Mouse (Mus musculus) forebrain, embryonic 12.5 days (tissue): ENCODE results near the gene Oas1g. TPM values are rescaled to one million over a fixed set of nuclear protein-coding genes. Genes with fewer than 3 reads are reported as not detected.

ENCODE experiments used
- ATAC-seq: fragments of 200-750 bp; cut with Nextera tagmentation; 2 replicates; pipeline ENCODE4 v1.8.0; 2017; ENCODE audit warnings: moderate TSS enrichment; ENCODE audit not compliant: low FRiP score
- H3K27ac ChIP-seq: fragments of 300-500 bp; sonication (generic); 2 replicates; pipeline ENCODE4 v1.5.1; 2016; ENCODE audit warnings: mild to moderate bottlenecking
- H3K27me3 ChIP-seq: fragments of 300-500 bp; sonication (generic); 2 replicates; pipeline ENCODE4 v1.6.1; 2016; ENCODE audit warnings: mild to moderate bottlenecking
- H3K36me3 ChIP-seq: fragments of 300-500 bp; sonication (generic); replicated peaks from 2 replicates; pipeline ENCODE4 v1.6.1; 2016; ENCODE audit warnings: mild to moderate bottlenecking
- H3K4me1 ChIP-seq: fragments of 300-500 bp; sonication (generic); 2 replicates; pipeline ENCODE4 v1.6.1; 2016
- H3K4me2 ChIP-seq: fragments of 300-500 bp; sonication (generic); 2 replicates; pipeline ENCODE4 v1.6.1; 2016; ENCODE audit warnings: mild to moderate bottlenecking, moderate library complexity
- H3K4me3 ChIP-seq: fragments of 300-500 bp; sonication (generic); replicated peaks from 2 replicates; pipeline ENCODE4 v1.5.1; 2016; ENCODE audit warnings: mild to moderate bottlenecking
- H3K9ac ChIP-seq: fragments of 300-500 bp; sonication (generic); 2 replicates; pipeline ENCODE4 v1.6.1; 2016; ENCODE audit warnings: mild to moderate bottlenecking
- H3K9me3 ChIP-seq: fragments of 300-500 bp; sonication (generic); 2 replicates; pipeline ENCODE4 v1.6.1; 2016
- WGBS: fragments of 180-500 bp; shearing (Covaris S2); methylation state at CpG from one replicate; pipeline ENCODE4 v1.1.7; 2016; 5-methylcytosine and 5-hydroxymethylcytosine counted together
- microRNA-seq: library from miRNA; unstranded; fragments of <30 nt; microRNA quantifications from one replicate; pipeline ENCODE4, GENCODE M21; 2017
- polyA plus RNA-seq: library from polyadenylated mRNA; unstranded; fragments of >200 nt; fragmentation: Nextera tagmentation; extraction: Ambion mirVana; gene quantifications from 2 replicates; pipeline ENCODE4 v1.2.1, GENCODE M21; 2016

The Oas1g gene
- polyA plus RNA-seq, 1 experiment from 2014 or later: not detected

- no peaks in the 10 kb centered on the region for H3K9me3 ChIP-seq
- no peak overlapping the region for H3K4me3 ChIP-seq
- H3K9ac ChIP-seq: no peak overlapping the region
- H3K27ac ChIP-seq: no peak overlapping the region
- peaks cover 11% of the 10 kb centered on the region for H3K4me1 ChIP-seq
- H3K27me3 ChIP-seq: 0 out of 2 replicates have a peak, but pooled peaks cover 7% of the 10 kb centered on the region
- ATAC-seq: no peak
- no peaks in the 10 kb centered on the region for H3K36me3 ChIP-seq
- WGBS: 9% methylated on average over 8 of the region's 8 CpGs
- no peak overlapping the region for H3K4me2 ChIP-seq
These were observed 50.5 kb downstream of the Oas1g start for GRCm38 (mm10) chr5:120836731-120837585.

GRCm38 (mm10) chr5:120833335-120834280, 53.8 kb downstream of the Oas1g start:
- H3K4me2 ChIP-seq: peak overlapping the region; percentile 42
- 0 out of 2 replicates have a peak, but pooled peaks cover 7% of the 10 kb centered on the region for H3K27me3 ChIP-seq
- 10% methylated on average over 17 of the region's 17 CpGs for WGBS
- H3K9ac ChIP-seq: no peak overlapping the region
- no peak overlapping the region for H3K27ac ChIP-seq
- H3K4me3 ChIP-seq: no peak overlapping the region
- H3K9me3 ChIP-seq: no peaks in the 10 kb centered on the region
- no peaks in the 10 kb centered on the region for H3K36me3 ChIP-seq
- no peak for ATAC-seq
- H3K4me1 ChIP-seq: peaks cover 11% of the 10 kb centered on the region

DNA sequence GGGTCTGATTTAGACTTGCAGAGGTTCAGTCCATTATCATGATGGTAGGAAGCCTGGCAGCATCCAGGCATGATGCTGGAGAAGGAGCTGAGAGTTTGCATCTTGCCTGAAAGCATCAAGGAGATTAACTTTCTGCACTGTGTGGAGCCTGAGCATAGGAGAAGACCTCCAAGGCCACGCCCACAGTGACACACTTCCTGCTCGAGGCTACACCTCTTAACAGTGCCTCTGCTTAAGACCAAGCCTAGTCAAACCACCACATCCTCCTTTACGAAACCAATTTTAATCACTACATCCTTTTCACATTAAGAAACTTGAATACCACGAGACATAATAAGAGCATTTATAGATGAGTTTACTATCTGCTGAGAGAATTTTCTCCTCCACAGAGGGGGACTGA, 56.4 kb downstream of the Oas1g start:
- H3K9me3 ChIP-seq: no peaks in the 10 kb centered on the region
- H3K4me3 ChIP-seq: no peak overlapping the region
- H3K27me3 ChIP-seq: 0 out of 2 replicates have a peak, but pooled peaks cover 4% of the 10 kb centered on the region
- no peak overlapping the region for H3K9ac ChIP-seq
- H3K27ac ChIP-seq: no peak overlapping the region
- no peaks in the 10 kb centered on the region for H3K36me3 ChIP-seq
- peaks cover 11% of the 10 kb centered on the region for H3K4me1 ChIP-seq
- ATAC-seq: no peak
- 79% methylated on average over 4 of the region's 4 CpGs for WGBS
- no peak overlapping the region for H3K4me2 ChIP-seq

Small RNAs within 50 kb of the gene (microRNA-seq; reads per million reads assigned to microRNA genes)
- gene Gm22907: not detected

Other genes with a start within 250 kb of the Oas1g start
- gene Rasal1, start 238.8 kb downstream of the Oas1g start, polyA plus RNA-seq: 0.17 and 0.20 TPM in 2 replicates
- gene Dtx1, start 175.7 kb downstream of the Oas1g start, polyA plus RNA-seq: 17.1 and 18.1 TPM in 2 replicates
- gene Oas2, start 137.8 kb downstream of the Oas1g start, polyA plus RNA-seq: 0.10 and 0.17 TPM in 2 replicates
- gene Oas3, start 110.0 kb downstream of the Oas1g start, polyA plus RNA-seq: 0.09 and 0.12 TPM in 2 replicates
- gene Oas1e, start 92.1 kb downstream of the Oas1g start, polyA plus RNA-seq: 0.10 TPM in 1 of 2 replicates, not detected in the other
- gene Oas1c, start 75.1 kb downstream of the Oas1g start, polyA plus RNA-seq: 0.49 and 0.51 TPM in 2 replicates
- gene Oas1f, start 40.2 kb downstream of the Oas1g start, polyA plus RNA-seq: not detected in 2 replicates
- gene Oas1h, start 26.2 kb downstream of the Oas1g start, polyA plus RNA-seq: not detected in 2 replicates
- 0.41 and 0.72 TPM in 2 replicates for gene Oas1a, start 19.9 kb upstream of the Oas1g start, polyA plus RNA-seq
- gene Oas1d, start 26.9 kb upstream of the Oas1g start, polyA plus RNA-seq: not detected in 2 replicates
- 4.6 and 5.1 TPM in 2 replicates for gene Rph3a, start 122.5 kb upstream of the Oas1g start, polyA plus RNA-seq